Mouse (Mus musculus) forebrain, postnatal 0 days (tissue): ENCODE results near the gene Sytl1. TPM values are rescaled to one million over a fixed set of nuclear protein-coding genes. Genes with fewer than 3 reads are reported as not detected.

Experiments used
- ATAC-seq: fragments of 200-750 bp; cut with Nextera tagmentation; 2 replicates; pipeline ENCODE4 v1.8.0; 2017; ENCODE audit warnings: mild to moderate bottlenecking, moderate library complexity
- DNase-seq: peaks from one replicate; pipeline ENCODE4 v3.0.0-alpha.2; 2015
- H3K27ac ChIP-seq: fragments of 300-500 bp; sonication (generic); 2 replicates; pipeline ENCODE4 v1.5.1; 2014; ENCODE audit warnings: low read depth, mild to moderate bottlenecking, antibody characterized with exemption, low read length, moderate library complexity, mixed read lengths
- H3K27me3 ChIP-seq: fragments of 300-500 bp; sonication (generic); 2 replicates; pipeline ENCODE4 v1.6.1; 2014; ENCODE audit warnings: mild to moderate bottlenecking, low read length, mixed read lengths; ENCODE audit not compliant: insufficient read depth
- H3K36me3 ChIP-seq: fragments of 300-500 bp; sonication (generic); 2 replicates; pipeline ENCODE4 v1.6.1; 2014; ENCODE audit warnings: mild to moderate bottlenecking, moderate library complexity; ENCODE audit not compliant: insufficient read depth
- H3K4me1 ChIP-seq: fragments of 300-500 bp; sonication (generic); 2 replicates; pipeline ENCODE4 v1.6.1; 2014; ENCODE audit warnings: antibody characterized with exemption; ENCODE audit not compliant: insufficient read depth
- H3K4me2 ChIP-seq: fragments of 300-500 bp; sonication (generic); 2 replicates; pipeline ENCODE4 v1.6.1; 2014; ENCODE audit warnings: low read depth, mild to moderate bottlenecking, moderate library complexity
- H3K4me3 ChIP-seq: fragments of 300-500 bp; sonication (generic); 2 replicates; pipeline ENCODE4 v1.5.1; 2014; ENCODE audit warnings: low read depth, low read length, mixed read lengths
- H3K9ac ChIP-seq: fragments of 300-500 bp; sonication (generic); 2 replicates; pipeline ENCODE4 v1.6.1; 2014; ENCODE audit warnings: mild to moderate bottlenecking
- H3K9me3 ChIP-seq: fragments of 300-500 bp; sonication (generic); 2 replicates; pipeline ENCODE4 v1.6.1; 2016; ENCODE audit warnings: low read length
- CTCF ChIP-seq: sonication (generic); IDR thresholded peaks from 2 replicates; pipeline ENCODE4 v1.5.1; 2016; ENCODE audit warnings: antibody characterized with exemption, control low read depth, low read depth
- WGBS: fragments of 180-500 bp; shearing (Covaris S2); extraction: QIAGEN DNeasy Blood & Tissue Kit; methylation state at CpG from one replicate; pipeline ENCODE4 v1.1.7; 2014; 5-methylcytosine and 5-hydroxymethylcytosine counted together
- polyA plus RNA-seq: library from polyadenylated mRNA; unstranded; fragments of >200 nt; fragmentation: Nextera tagmentation; extraction: Ambion mirVana; gene quantifications from 2 replicates; pipeline ENCODE4 v1.2.1, GENCODE M21; 2015
- total RNA-seq: library from RNA; depleted of rRNA; stranded (reverse); fragments of >200 nt; gene quantifications from 2 replicates; pipeline ENCODE4 v1.2.3, GENCODE M21; 2014

The Sytl1 gene
- total and polyA plus RNA-seq, 2 experiments from 2014 or later: 0.52 TPM; not detected in 1

DNA sequence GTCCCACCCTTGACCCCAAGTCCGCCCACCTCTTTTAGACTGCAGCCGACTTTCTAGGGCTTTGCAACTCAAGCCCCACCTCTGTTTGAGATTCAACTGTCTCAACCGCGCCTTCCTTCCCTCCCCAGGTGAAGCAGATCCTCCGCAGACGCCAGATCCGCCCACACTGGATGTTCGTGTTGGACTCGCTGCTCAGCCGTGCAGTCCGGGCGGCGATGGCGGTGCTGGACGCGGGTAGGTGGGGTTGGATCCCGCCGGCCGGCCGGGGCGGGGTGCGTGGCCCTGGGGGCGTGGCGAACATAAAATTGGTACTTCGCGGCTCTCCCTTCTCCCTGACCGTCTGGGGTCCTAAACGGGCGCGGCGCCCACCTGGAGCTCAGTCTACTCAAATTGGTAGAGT, 11.7 kb downstream of the Sytl1 start:
- Histone ChIP-seq H3K4me2 (peak overlapping the region; percentile 48), H3K36me3 (no peaks in the 10 kb centered on the region), H3K9ac (peak overlapping the region; percentile 48; the same call in 1 of the 2 replicates), H3K4me3 (peak overlapping the region; percentile 33), H3K9me3 (no peaks in the 10 kb centered on the region), H3K4me1 (no peaks in the 10 kb centered on the region), H3K27ac (no peak overlapping the region), H3K27me3 (peaks cover 29% of the 10 kb centered on the region)
- TF ChIP-seq CTCF: no peak
- 2% methylated on average over 31 of the region's 31 CpGs for WGBS
- no peak for DNase-seq
- ATAC-seq: no peak

DNA sequence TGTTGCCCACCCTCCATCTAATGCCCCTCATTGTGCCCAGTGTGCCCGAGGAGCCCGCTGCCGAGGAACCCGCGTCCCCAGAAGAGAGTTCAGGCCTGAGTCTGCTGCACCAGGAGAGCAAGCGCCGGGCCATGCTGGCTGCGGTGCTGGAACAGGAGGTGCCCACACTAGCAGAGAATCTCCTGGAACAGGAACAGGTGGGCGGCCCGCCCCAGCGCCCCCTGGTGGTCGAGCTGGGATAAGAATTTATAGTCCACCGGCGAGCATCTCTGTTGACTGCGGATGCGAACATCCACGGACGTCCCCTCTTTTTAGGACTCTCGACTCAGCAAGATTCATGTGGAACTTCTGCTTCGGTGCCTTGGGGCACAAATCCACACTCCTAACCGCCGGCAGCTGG, 12.3 kb downstream of the Sytl1 start:
- Histone ChIP-seq H3K27ac (no peak overlapping the region), H3K4me2 (peak overlapping the region; percentile 48), H3K9me3 (no peaks in the 10 kb centered on the region), H3K36me3 (no peaks in the 10 kb centered on the region), H3K9ac (peak overlapping the region; percentile 48), H3K4me1 (no peaks in the 10 kb centered on the region), H3K27me3 (peaks cover 32% of the 10 kb centered on the region), H3K4me3 (peak overlapping the region; percentile 33)
- WGBS: 4% methylated on average over 22 of the region's 22 CpGs
- DNase-seq (peak; percentile 75), ATAC-seq (no peak)
- TF ChIP-seq CTCF: peak; percentile 78

DNA sequence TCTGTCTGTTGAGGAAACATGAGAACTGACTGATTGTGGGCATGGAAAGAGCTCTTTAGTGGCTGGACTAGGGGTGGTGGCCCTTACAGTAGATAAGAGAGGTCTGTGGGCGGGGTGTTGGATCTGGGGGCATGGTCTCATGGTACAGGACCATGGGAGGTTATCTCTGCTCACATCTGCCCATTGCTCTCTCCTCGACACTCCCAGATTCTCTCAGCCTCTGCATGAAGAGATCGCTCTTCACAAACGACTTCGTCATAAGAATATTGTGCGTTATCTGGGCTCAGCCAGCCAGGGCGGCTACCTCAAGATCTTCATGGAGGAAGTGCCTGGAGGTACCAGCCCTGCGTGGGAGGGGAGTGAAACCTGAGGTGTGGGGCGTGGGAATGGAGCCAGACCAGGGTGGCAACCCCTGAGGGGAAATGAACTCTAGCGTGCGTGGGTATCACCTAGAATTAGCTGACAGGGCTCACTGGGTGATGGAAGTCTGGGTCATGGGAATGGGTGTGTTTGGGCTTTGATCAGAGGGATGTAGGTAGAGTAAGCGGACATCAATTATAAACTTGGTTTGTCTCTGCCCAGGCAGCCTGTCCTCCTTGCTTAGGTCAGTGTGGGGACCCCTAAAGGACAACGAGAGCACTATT, 15.0 kb downstream of the Sytl1 start:
- no peak overlapping the region for H3K4me3 ChIP-seq
- peaks cover 35% of the 10 kb centered on the region for H3K27me3 ChIP-seq
- H3K9me3 ChIP-seq: no peaks in the 10 kb centered on the region
- 80% methylated on average over 13 of the region's 13 CpGs for WGBS
- TF ChIP-seq CTCF: no peak
- ATAC-seq: no peak
- no peaks in the 10 kb centered on the region for H3K36me3 ChIP-seq
- no peak for DNase-seq
- no peaks in the 10 kb centered on the region for H3K4me1 ChIP-seq
- H3K4me2 ChIP-seq: no peak overlapping the region
- H3K9ac ChIP-seq: no peak overlapping the region
- H3K27ac ChIP-seq: no peak overlapping the region

GRCm38 (mm10) chr4:133247072-133247471, 15.8 kb downstream of the Sytl1 start:
- Histone ChIP-seq H3K27me3 (peaks cover 39% of the 10 kb centered on the region), H3K36me3 (no peaks in the 10 kb centered on the region), H3K4me1 (no peaks in the 10 kb centered on the region), H3K9ac (no peak overlapping the region), H3K27ac (no peak overlapping the region), H3K9me3 (no peaks in the 10 kb centered on the region), H3K4me3 (no peak overlapping the region), H3K4me2 (no peak overlapping the region)
- DNase-seq (no peak), ATAC-seq (no peak)
- WGBS: 28% methylated on average over 15 of the region's 15 CpGs
- no peak for TF ChIP-seq CTCF

DNA sequence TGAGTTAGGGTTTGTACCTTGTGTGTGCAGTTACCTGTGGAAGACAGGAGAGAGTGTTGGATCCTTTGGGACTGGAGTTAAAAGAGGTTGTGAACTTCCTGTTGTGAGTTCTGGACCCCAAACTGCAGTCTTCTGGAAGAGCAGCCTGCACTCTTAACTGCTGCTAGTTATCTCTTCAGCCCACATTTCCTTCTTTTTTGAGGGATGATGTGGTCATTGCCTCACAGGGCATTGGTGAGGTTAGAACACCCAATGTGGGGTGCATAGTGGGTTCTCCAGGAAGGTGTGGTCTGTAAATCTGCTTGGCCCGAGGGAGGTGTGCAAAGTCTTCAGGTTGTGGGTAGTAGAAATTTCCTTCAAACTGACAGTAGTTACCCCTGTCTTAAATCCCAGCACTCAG, 18.6 kb downstream of the Sytl1 start:
- Histone ChIP-seq H3K4me3 (no peak overlapping the region), H3K4me1 (no peaks in the 10 kb centered on the region), H3K36me3 (no peaks in the 10 kb centered on the region), H3K27ac (no peak overlapping the region), H3K27me3 (peaks cover 37% of the 10 kb centered on the region), H3K4me2 (no peak overlapping the region), H3K9me3 (no peaks in the 10 kb centered on the region), H3K9ac (no peak overlapping the region)
- 88% methylated on average over 1 of the region's 1 CpGs for WGBS
- DNase-seq: no peak
- ATAC-seq: no peak
- no peak for TF ChIP-seq CTCF

DNA sequence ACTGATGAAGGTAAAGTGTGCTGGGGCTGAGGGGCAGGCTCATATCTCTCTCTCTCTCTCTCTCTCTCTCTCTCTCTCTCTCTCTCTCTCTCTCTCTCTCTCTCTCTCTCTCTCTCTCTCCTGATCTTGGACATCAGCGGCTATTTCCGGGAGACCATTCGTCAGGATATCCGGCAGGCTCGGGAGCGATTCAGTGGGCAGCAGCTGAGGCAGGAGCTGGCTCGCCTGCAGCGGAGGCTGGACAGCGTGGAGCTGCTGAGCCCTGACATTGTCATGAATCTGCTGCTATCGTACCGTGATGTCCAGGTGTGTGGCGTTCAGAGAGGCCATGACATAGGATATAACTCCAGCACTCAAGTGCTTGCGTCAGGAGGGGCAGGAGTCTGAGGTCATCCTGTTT, 19.4 kb downstream of the Sytl1 start:
- ATAC-seq (no peak), DNase-seq (no peak)
- no peak overlapping the region for H3K9ac ChIP-seq
- H3K4me2 ChIP-seq: no peak overlapping the region
- no peak overlapping the region for H3K27ac ChIP-seq
- 56% methylated on average over 12 of the region's 13 CpGs for WGBS
- H3K4me3 ChIP-seq: no peak overlapping the region
- peaks cover 37% of the 10 kb centered on the region for H3K27me3 ChIP-seq
- H3K36me3 ChIP-seq: no peaks in the 10 kb centered on the region
- no peaks in the 10 kb centered on the region for H3K9me3 ChIP-seq
- TF ChIP-seq CTCF: no peak
- no peaks in the 10 kb centered on the region for H3K4me1 ChIP-seq

DNA sequence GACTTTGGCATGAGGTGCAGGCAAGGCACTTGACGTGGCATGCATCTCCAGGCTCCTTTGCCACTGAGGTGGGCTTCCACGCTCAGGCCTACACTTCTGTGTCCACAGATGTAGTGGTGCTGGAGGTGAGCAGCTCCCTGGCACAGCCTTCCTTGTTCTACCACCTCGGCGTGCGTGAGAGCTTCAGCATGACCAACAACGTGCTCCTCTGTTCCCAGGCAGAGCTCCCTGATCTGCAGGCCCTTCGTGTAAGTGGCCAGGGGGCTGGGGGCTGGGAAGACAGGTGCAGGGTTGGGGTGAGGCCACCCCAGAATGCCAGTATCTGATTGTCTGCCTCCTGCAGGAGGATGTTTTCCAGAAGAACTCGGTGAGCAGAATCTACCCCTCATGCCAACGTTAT, 20.2 kb downstream of the Sytl1 start:
- 54% methylated on average over 9 of the region's 9 CpGs for WGBS
- no peaks in the 10 kb centered on the region for H3K9me3 ChIP-seq
- H3K4me1 ChIP-seq: no peaks in the 10 kb centered on the region
- DNase-seq (no peak), ATAC-seq (no peak)
- H3K4me2 ChIP-seq: no peak overlapping the region
- H3K27me3 ChIP-seq: peaks cover 31% of the 10 kb centered on the region
- no peak overlapping the region for H3K9ac ChIP-seq
- TF ChIP-seq CTCF: no peak
- no peaks in the 10 kb centered on the region for H3K36me3 ChIP-seq
- no peak overlapping the region for H3K4me3 ChIP-seq
- no peak overlapping the region for H3K27ac ChIP-seq
